Mouse (Mus musculus): ENCODE measurements at regions not wholly inside any gene's neighbourhood (a gene's known extent, or its start where the extent isn't known, plus 50 kb on each side); places are given as distances from the start of the nearest gene placed in this dataset.

DNA sequence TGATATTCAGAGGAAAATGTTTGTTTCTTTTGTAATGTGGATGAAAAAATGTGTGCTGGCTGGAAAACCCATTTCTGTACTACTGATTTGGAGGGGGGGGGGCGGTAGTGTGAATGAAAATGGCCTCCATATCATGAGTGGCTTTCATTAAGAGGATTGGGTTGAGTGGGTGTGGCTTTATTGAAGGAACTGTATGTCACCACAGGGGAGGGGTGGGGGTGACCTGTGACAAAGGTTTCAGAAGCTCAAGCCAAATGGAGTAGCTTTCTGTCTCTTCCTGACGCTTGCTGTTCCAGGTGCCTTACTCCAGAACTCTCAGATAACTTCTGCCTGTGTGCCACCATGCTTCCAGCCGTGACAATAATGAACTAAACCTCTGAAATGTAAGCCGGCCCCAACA lies 242.0 kb upstream of the Gm765 start:
- DNase-seq, result no peak
- H3K27me3 ChIP-seq (ENCODE audit: insufficient read depth, low read length), result no peaks in the 10 kb centered on the region
- no peak overlapping the region for H3K27ac ChIP-seq (ENCODE audit: low read depth)
- H3K4me2 ChIP-seq (ENCODE audit: low read depth, low read length), result no peak overlapping the region
- no peaks in the 10 kb centered on the region for H3K36me3 ChIP-seq (replicated peaks; ENCODE audit: insufficient read depth, low read length)
- H3K4me1 ChIP-seq (ENCODE audit: insufficient read depth), result no peaks in the 10 kb centered on the region
- no peak overlapping the region for H3K9ac ChIP-seq (replicated peaks)
- ATAC-seq, result no peak
- TF ChIP-seq CTCF (IDR thresholded peaks at IDR 0.05; ENCODE audit: low read depth) (no peak), EP300 (IDR thresholded peaks at IDR 0.05; ENCODE audit: low read depth) (no peak)
- H3K4me3 ChIP-seq (ENCODE audit: low read depth, low read length), result no peak overlapping the region
- 75% methylated on average over 4 of the region's 4 CpGs for WGBS (ENCODE audit: insufficient replicate concordance)
- no peaks in the 10 kb centered on the region for H3K9me3 ChIP-seq (ENCODE audit: low read length)

DNA sequence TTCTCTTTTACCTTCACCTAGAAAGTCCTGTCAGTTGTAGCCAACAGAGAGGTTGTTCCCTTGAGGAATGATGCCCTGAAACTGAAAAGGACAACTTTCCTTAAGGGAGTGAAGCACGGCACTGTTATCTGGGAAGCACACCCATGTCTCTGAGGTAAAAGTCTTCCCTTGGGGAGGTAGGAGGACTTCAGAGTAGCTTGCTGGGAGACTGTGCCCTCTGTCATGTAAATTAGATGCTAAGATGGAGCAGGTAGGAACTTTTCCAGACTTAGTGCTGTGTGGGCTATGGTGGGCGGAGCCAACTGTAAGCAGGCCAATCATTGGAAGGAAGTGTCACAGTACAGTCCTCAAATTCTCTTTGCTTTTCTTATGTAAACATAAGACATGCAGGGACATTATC lies 240.3 kb upstream of the Gm765 start:
- 82% methylated on average over 2 of the region's 2 CpGs for WGBS (ENCODE audit: insufficient replicate concordance)
- H3K4me1 ChIP-seq (ENCODE audit: insufficient read depth), result no peaks in the 10 kb centered on the region
- H3K4me3 ChIP-seq (ENCODE audit: low read depth, low read length), result no peak overlapping the region
- ATAC-seq, result no peak
- no peaks in the 10 kb centered on the region for H3K36me3 ChIP-seq (replicated peaks; ENCODE audit: insufficient read depth, low read length)
- H3K27me3 ChIP-seq (ENCODE audit: insufficient read depth, low read length), result no peaks in the 10 kb centered on the region
- H3K27ac ChIP-seq (ENCODE audit: low read depth), result no peak overlapping the region
- no peaks in the 10 kb centered on the region for H3K9me3 ChIP-seq (ENCODE audit: low read length)
- no peak for DNase-seq
- TF ChIP-seq EP300 (IDR thresholded peaks at IDR 0.05; ENCODE audit: low read depth), result no peak
- no peak for TF ChIP-seq CTCF (IDR thresholded peaks at IDR 0.05; ENCODE audit: low read depth)
- no peak overlapping the region for H3K4me2 ChIP-seq (ENCODE audit: low read depth, low read length)
- no peak overlapping the region for H3K9ac ChIP-seq (replicated peaks)

DNA sequence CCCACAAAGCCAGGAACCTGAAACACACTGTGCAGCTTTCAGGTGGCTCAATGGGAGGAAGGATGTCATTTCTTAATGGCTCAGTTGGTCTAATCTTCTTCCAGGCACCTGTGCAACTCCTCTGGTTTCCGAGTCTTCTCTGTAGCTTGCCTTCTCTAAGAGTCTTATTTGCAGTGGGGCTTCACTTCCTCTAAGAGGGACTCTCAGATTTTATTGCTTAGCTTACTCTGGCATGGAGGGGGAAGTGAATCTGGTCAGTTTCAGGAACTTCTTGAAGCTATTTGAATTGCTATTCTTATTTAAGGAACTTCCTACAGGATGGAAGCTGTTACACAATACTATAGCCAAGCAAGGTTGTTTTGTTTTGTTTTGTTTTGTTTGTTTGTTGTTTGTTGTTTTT lies 232.7 kb upstream of the Gm765 start:
- no peak for DNase-seq
- no peak for ATAC-seq
- WGBS (ENCODE audit: insufficient replicate concordance), result 50% methylated on average over 1 of the region's 1 CpGs
- Histone ChIP-seq H3K4me1 (ENCODE audit: insufficient read depth) (no peaks in the 10 kb centered on the region), H3K9me3 (ENCODE audit: low read length) (no peaks in the 10 kb centered on the region), H3K4me2 (ENCODE audit: low read depth, low read length) (no peak overlapping the region), H3K4me3 (ENCODE audit: low read depth, low read length) (no peak overlapping the region), H3K9ac (replicated peaks) (no peak overlapping the region), H3K27me3 (ENCODE audit: insufficient read depth, low read length) (no peaks in the 10 kb centered on the region), H3K27ac (ENCODE audit: low read depth) (no peak overlapping the region), H3K36me3 (replicated peaks; ENCODE audit: insufficient read depth, low read length) (no peaks in the 10 kb centered on the region)
- TF ChIP-seq CTCF (IDR thresholded peaks at IDR 0.05; ENCODE audit: low read depth) (no peak), EP300 (IDR thresholded peaks at IDR 0.05; ENCODE audit: low read depth) (no peak)

DNA sequence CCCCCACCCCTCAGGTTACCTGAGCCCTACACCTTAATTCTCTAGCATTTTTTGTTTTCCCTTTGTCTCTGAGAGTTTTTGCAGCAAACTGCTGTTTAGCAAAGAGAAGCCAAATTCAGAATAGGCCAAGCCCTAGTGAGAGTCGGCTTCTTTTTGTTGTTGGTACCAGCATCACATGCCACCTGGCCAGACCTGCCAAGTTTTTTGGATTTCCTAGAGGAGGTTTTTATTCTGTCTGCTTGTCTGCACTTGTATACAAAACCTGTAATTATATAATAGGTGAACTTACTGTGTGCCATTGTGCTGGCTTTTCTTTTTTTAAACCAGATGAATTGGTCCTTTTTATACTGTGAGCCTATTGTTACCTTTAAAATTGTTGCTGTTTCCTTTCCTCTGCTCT lies 213.1 kb upstream of the Gm765 start:
- H3K9ac ChIP-seq (replicated peaks), result no peak overlapping the region
- no peaks in the 10 kb centered on the region for H3K9me3 ChIP-seq (ENCODE audit: low read length)
- no peak for DNase-seq
- H3K27ac ChIP-seq (ENCODE audit: low read depth), result no peak overlapping the region
- no peak for TF ChIP-seq CTCF (IDR thresholded peaks at IDR 0.05; ENCODE audit: low read depth)
- TF ChIP-seq EP300 (IDR thresholded peaks at IDR 0.05; ENCODE audit: low read depth), result no peak
- H3K4me3 ChIP-seq (ENCODE audit: low read depth, low read length), result no peak overlapping the region
- WGBS (ENCODE audit: insufficient replicate concordance), result 74% methylated on average over 1 of the region's 1 CpGs
- ATAC-seq, result no peak
- H3K4me1 ChIP-seq (ENCODE audit: insufficient read depth), result no peaks in the 10 kb centered on the region
- no peak overlapping the region for H3K4me2 ChIP-seq (ENCODE audit: low read depth, low read length)
- no peaks in the 10 kb centered on the region for H3K36me3 ChIP-seq (replicated peaks; ENCODE audit: insufficient read depth, low read length)
- H3K27me3 ChIP-seq (ENCODE audit: insufficient read depth, low read length), result no peaks in the 10 kb centered on the region

DNA sequence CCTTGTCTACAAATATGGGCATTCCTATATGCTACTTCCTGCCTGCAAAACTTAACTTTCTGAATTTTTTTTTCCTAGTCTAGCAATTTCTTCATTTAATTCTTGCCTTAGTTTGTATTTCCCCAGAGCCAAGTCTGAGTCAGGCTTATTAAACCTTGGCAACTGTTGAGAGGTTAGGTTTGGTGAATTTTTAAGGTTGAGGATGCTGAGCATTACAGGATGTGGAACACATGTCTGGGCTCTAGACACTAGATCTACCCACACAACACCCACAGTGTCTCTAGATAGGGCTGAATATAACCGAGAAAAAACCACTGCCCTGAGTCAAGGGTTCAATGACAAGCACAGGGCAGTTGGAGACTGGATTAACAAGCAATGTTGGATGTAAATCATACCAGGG lies 211.4 kb upstream of the Gm765 start:
- Histone ChIP-seq H3K4me3 (ENCODE audit: low read depth, low read length) (no peak overlapping the region), H3K9me3 (ENCODE audit: low read length) (no peaks in the 10 kb centered on the region), H3K9ac (replicated peaks) (no peak overlapping the region), H3K4me2 (ENCODE audit: low read depth, low read length) (no peak overlapping the region), H3K36me3 (replicated peaks; ENCODE audit: insufficient read depth, low read length) (no peaks in the 10 kb centered on the region), H3K27ac (ENCODE audit: low read depth) (no peak overlapping the region), H3K4me1 (ENCODE audit: insufficient read depth) (no peaks in the 10 kb centered on the region), H3K27me3 (ENCODE audit: insufficient read depth, low read length) (no peaks in the 10 kb centered on the region)
- DNase-seq, result no peak
- WGBS (ENCODE audit: insufficient replicate concordance), result 48% methylated on average over 1 of the region's 1 CpGs
- no peak for TF ChIP-seq EP300 (IDR thresholded peaks at IDR 0.05; ENCODE audit: low read depth)
- TF ChIP-seq CTCF (IDR thresholded peaks at IDR 0.05; ENCODE audit: low read depth), result no peak
- no peak for ATAC-seq

DNA sequence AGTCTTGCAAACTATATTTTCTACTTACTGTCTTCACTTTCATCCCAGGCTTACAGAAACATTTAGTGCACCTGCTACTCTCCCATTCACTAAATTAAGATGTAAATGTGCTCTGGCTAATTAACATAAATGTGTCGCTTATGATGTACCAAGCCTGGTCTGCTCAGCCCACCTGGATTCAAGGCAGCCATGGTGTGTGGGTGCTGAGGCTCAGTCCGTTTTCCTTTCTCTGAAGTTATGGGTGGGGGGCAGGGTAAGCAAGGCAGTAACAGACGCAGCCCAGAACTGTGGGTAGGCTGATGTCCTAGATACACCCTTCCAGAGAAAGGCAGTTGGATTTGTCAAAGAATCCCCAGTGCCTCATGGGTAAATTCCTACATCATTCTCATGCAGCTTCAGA lies 209.2 kb upstream of the Gm765 start:
- no peak overlapping the region for H3K27ac ChIP-seq (ENCODE audit: low read depth)
- no peak overlapping the region for H3K4me3 ChIP-seq (ENCODE audit: low read depth, low read length)
- no peaks in the 10 kb centered on the region for H3K9me3 ChIP-seq (ENCODE audit: low read length)
- no peaks in the 10 kb centered on the region for H3K36me3 ChIP-seq (replicated peaks; ENCODE audit: insufficient read depth, low read length)
- 72% methylated on average over 3 of the region's 3 CpGs for WGBS (ENCODE audit: insufficient replicate concordance)
- TF ChIP-seq EP300 (IDR thresholded peaks at IDR 0.05; ENCODE audit: low read depth) (no peak), CTCF (IDR thresholded peaks at IDR 0.05; ENCODE audit: low read depth) (no peak)
- no peak overlapping the region for H3K4me2 ChIP-seq (ENCODE audit: low read depth, low read length)
- ATAC-seq (no peak), DNase-seq (no peak)
- no peak overlapping the region for H3K9ac ChIP-seq (replicated peaks)
- H3K4me1 ChIP-seq (ENCODE audit: insufficient read depth), result no peaks in the 10 kb centered on the region
- no peaks in the 10 kb centered on the region for H3K27me3 ChIP-seq (ENCODE audit: insufficient read depth, low read length)

DNA sequence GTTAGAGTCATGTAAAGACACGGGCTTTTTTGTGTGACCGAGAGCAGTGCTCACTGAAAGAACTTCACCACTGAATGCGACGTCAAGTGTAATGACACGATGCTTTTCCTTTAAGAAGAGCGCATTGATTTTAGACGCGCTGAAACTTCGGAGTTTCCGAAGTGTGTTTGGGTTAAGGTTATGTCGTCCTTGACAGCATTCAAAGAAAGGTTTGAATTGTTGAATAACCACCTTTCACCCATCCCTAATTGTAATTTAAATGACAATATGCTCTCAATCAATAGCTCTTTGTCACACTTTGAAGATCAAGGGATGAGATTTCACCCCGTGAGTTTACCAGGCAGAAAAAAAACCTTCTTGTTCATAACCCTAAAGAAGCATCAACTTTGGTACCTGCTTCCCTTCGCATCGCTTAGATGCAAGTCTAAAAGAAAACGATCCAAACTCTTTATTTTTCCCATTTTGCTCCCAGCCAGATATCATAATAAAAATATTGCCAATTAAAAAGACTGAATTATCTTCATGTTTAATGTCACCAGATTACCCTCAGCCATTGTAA lies 184.4 kb upstream of the Gm765 start:
- Histone ChIP-seq H3K27me3 (ENCODE audit: insufficient read depth, low read length) (no peaks in the 10 kb centered on the region), H3K36me3 (replicated peaks; ENCODE audit: insufficient read depth, low read length) (no peaks in the 10 kb centered on the region), H3K9ac (replicated peaks) (no peak overlapping the region), H3K27ac (ENCODE audit: low read depth) (no peak overlapping the region), H3K4me2 (ENCODE audit: low read depth, low read length) (no peak overlapping the region), H3K4me3 (ENCODE audit: low read depth, low read length) (no peak overlapping the region), H3K9me3 (ENCODE audit: low read length) (no peaks in the 10 kb centered on the region), H3K4me1 (ENCODE audit: insufficient read depth) (no peaks in the 10 kb centered on the region)
- WGBS (ENCODE audit: insufficient replicate concordance), result 75% methylated on average over 15 of the region's 15 CpGs
- TF ChIP-seq CTCF (IDR thresholded peaks at IDR 0.05; ENCODE audit: low read depth) (no peak), EP300 (IDR thresholded peaks at IDR 0.05; ENCODE audit: low read depth) (no peak)
- ATAC-seq (no peak), DNase-seq (no peak)

All from liver, postnatal 0 days (tissue).